8 mouse cellular contexts compared by ENCODE assay signal in the genomic region with DNA sequence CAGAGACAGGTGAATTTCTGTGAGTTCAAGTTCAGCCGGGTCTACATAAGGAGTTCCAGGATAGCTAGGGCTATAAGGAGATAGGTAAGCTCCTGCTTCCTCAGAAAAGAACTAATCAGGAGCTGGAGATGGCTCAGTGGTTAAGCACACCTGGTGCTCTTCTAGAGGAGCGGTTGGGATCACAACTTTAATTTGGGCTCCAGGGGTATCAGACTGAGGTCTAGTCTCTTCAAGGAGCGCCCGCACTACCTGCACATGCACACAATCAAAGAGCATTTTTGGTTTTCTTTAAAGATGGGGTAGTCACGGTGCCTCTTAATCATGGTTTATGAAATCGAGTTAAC. TPM values are rescaled to one million over a fixed set of nuclear protein-coding genes. Genes with fewer than 3 reads are reported as not detected.
DNase-seq lines count a peak whose midpoint lies in the region; ATAC-seq and TF ChIP-seq lines count a peak whose summit lies in the region.

No protein-coding gene starts in this region.

- no peaks in the 10 kb centered on the region for H3K27me3 ChIP-seq in kidney, embryonic 14.5 days (ENCODE audit: control insufficient read depth, insufficient read depth, low read length)
- no peaks in the 10 kb centered on the region for H3K27me3 ChIP-seq in hindbrain, embryonic 12.5 days
- H3K27me3 ChIP-seq in midbrain, embryonic 12.5 days: 0 out of 2 replicates have a peak, but pooled peaks cover 7% of the 10 kb centered on the region

- no peak for TF ChIP-seq CTCF in bone marrow, adult 2 months (IDR thresholded peaks at IDR 0.05; ENCODE audit: control insufficient read depth, insufficient read depth, low read length)

- peak overlapping the region; percentile 92 for H3K9ac ChIP-seq in kidney, embryonic 14.5 days (ENCODE audit: low read depth, low read length)
- peak overlapping the region; percentile 87 for H3K9ac ChIP-seq in hindbrain, embryonic 12.5 days
- peak overlapping the region; percentile 91 for H3K9ac ChIP-seq in midbrain, embryonic 12.5 days (replicated peaks)

- H3K4me3 ChIP-seq in kidney, embryonic 14.5 days (ENCODE audit: low read length): peak overlapping the region; percentile 82
- peak overlapping the region; percentile 90 for H3K4me3 ChIP-seq in bone marrow, adult 2 months (replicated peaks; ENCODE audit: control insufficient read depth, low read depth, low read length)
- peak overlapping the region; percentile 70 for H3K4me3 ChIP-seq in hindbrain, embryonic 12.5 days
- peak overlapping the region; percentile 74 for H3K4me3 ChIP-seq in midbrain, embryonic 12.5 days

- intact Hi-C loops in gastrocnemius, postnatal 14 days (cut with DNase I; ENCODE audit: low total_unique reads): no loop called here

- WGBS in kidney, embryonic 14.5 days: 21% methylated on average over 6 of the region's 6 CpGs
- 33% methylated on average over 6 of the region's 6 CpGs for WGBS in bone marrow, adult 2 months
- 20% methylated on average over 6 of the region's 6 CpGs for WGBS in hindbrain, embryonic 12.5 days
- WGBS in midbrain, embryonic 12.5 days: 17% methylated on average over 6 of the region's 6 CpGs

- no peak for ATAC-seq in kidney, embryonic 14.5 days (ENCODE audit: low FRiP score, low TSS enrichment)
- peak; percentile 12 for ATAC-seq in hindbrain, embryonic 12.5 days (ENCODE audit: low FRiP score)
- ATAC-seq in midbrain, embryonic 12.5 days (ENCODE audit: low FRiP score, low read depth): no peak; the same call in 1 of the 2 replicates

- H3K4me1 ChIP-seq in kidney, embryonic 14.5 days (ENCODE audit: control insufficient read depth, insufficient read depth, low read length): 0 out of 2 replicates have a peak, but pooled peaks cover 5% of the 10 kb centered on the region
- H3K4me1 ChIP-seq in bone marrow, adult 2 months (ENCODE audit: control insufficient read depth, insufficient read depth, low read length): no peaks in the 10 kb centered on the region; the same call in 1 of the 2 replicates
- H3K4me1 ChIP-seq in hindbrain, embryonic 12.5 days: peaks cover 15% of the 10 kb centered on the region
- H3K4me1 ChIP-seq in midbrain, embryonic 12.5 days: peaks cover 19% of the 10 kb centered on the region

- H3K9me3 ChIP-seq in kidney, embryonic 14.5 days (ENCODE audit: control insufficient read depth, low read length): no peaks in the 10 kb centered on the region
- H3K9me3 ChIP-seq in hindbrain, embryonic 12.5 days (replicated peaks): no peaks in the 10 kb centered on the region
- no peaks in the 10 kb centered on the region for H3K9me3 ChIP-seq in midbrain, embryonic 12.5 days

- no peak for TF ChIP-seq POLR2A in bone marrow, adult 2 months (IDR thresholded peaks at IDR 0.05; ENCODE audit: borderline replicate concordance, control insufficient read depth, low read depth, low read length)

- H3K36me3 ChIP-seq in kidney, embryonic 14.5 days (ENCODE audit: control insufficient read depth, insufficient read depth, low read length): peaks cover 32% of the 10 kb centered on the region
- H3K36me3 ChIP-seq in hindbrain, embryonic 12.5 days: peaks cover 30% of the 10 kb centered on the region
- peaks cover 32% of the 10 kb centered on the region for H3K36me3 ChIP-seq in midbrain, embryonic 12.5 days

- no peak for DNase-seq in kidney, adult 9 months
- DNase-seq in gastrocnemius, postnatal 14 days: no peak
- DNase-seq in left cerebral cortex, adult 8-10 months (ENCODE audit: low spot score in 2 of 2): no peak
- DNase-seq in lung, postnatal 36 days: no peak

- H3K4me2 ChIP-seq in kidney, embryonic 14.5 days (replicated peaks; ENCODE audit: low read depth, low read length): peak overlapping the region; percentile 76
- H3K4me2 ChIP-seq in hindbrain, embryonic 12.5 days (replicated peaks): peak overlapping the region; percentile 66
- H3K4me2 ChIP-seq in midbrain, embryonic 12.5 days (replicated peaks): peak overlapping the region; percentile 71

- peak overlapping the region; percentile 80; the same call in 1 of the 2 replicates for H3K27ac ChIP-seq in kidney, embryonic 14.5 days (ENCODE audit: low read depth, low read length)
- no peak overlapping the region for H3K27ac ChIP-seq in bone marrow, adult 2 months (ENCODE audit: control insufficient read depth, insufficient read depth, low read depth, low read length, poor library complexity)
- H3K27ac ChIP-seq in hindbrain, embryonic 12.5 days: peak overlapping the region; percentile 89
- peak overlapping the region; percentile 86 for H3K27ac ChIP-seq in midbrain, embryonic 12.5 days (replicated peaks)

RNA-seq across cellular contexts. Expression of a gene that starts 1.4 kb away (rescaled TPM):
- 2.2 and 3.2 TPM in 2 replicates for polyA plus RNA-seq in kidney, embryonic 14.5 days (2014; fragmentation: Nextera tagmentation; extraction: Ambion mirVana)
- polyA plus RNA-seq in bone marrow, adult 2 months (2011; ENCODE audit: insufficient read depth, insufficient read length, low replicate concordance, missing spikeins): 0.35 TPM in 1 of 2 replicates, not detected in the other
- 1.6 and 2.2 TPM in 2 replicates for polyA plus RNA-seq in hindbrain, embryonic 12.5 days (2016; fragmentation: Nextera tagmentation; extraction: Ambion mirVana)
- polyA plus RNA-seq in midbrain, embryonic 12.5 days (2016; fragmentation: Nextera tagmentation; extraction: Ambion mirVana): 1.8 and 1.9 TPM in 2 replicates
- 10 to 100 TPM; 10.8 to 13.4 TPM for total RNA-seq in gastrocnemius, postnatal 14 days (2021)
- total RNA-seq in left cerebral cortex, adult 8-10 months (2022): 10 to 100 TPM; 32.3 to 37.9 (median 33.4) TPM

RNA-seq across cellular contexts. Expression of a gene that starts 17.6 kb away (rescaled TPM):
- 0.50 and 0.89 TPM in 2 replicates for polyA plus RNA-seq in kidney, embryonic 14.5 days (2014; fragmentation: Nextera tagmentation; extraction: Ambion mirVana)
- not detected in 2 replicates for polyA plus RNA-seq in bone marrow, adult 2 months (2011; ENCODE audit: insufficient read depth, insufficient read length, low replicate concordance, missing spikeins)
- polyA plus RNA-seq in hindbrain, embryonic 12.5 days (2016; fragmentation: Nextera tagmentation; extraction: Ambion mirVana): 0.17 TPM in 1 of 2 replicates, not detected in the other
- 0.09 TPM in 1 of 2 replicates, not detected in the other for polyA plus RNA-seq in midbrain, embryonic 12.5 days (2016; fragmentation: Nextera tagmentation; extraction: Ambion mirVana)
- total RNA-seq in gastrocnemius, postnatal 14 days (2021): not detected
- total RNA-seq in left cerebral cortex, adult 8-10 months (2022): under 1 TPM in 1 of 4 experiments, not detected in 3; 0.23 TPM

RNA-seq across cellular contexts. Expression of a gene that starts 23.4 kb away (rescaled TPM):
- polyA plus RNA-seq in kidney, embryonic 14.5 days (2014; fragmentation: Nextera tagmentation; extraction: Ambion mirVana): not detected in 2 replicates
- polyA plus RNA-seq in bone marrow, adult 2 months (2011; ENCODE audit: insufficient read depth, insufficient read length, low replicate concordance, missing spikeins): not detected in 2 replicates
- not detected in 2 replicates for polyA plus RNA-seq in hindbrain, embryonic 12.5 days (2016; fragmentation: Nextera tagmentation; extraction: Ambion mirVana)
- not detected in 2 replicates for polyA plus RNA-seq in midbrain, embryonic 12.5 days (2016; fragmentation: Nextera tagmentation; extraction: Ambion mirVana)
- not detected for total RNA-seq in gastrocnemius, postnatal 14 days (2021)
- not detected for total RNA-seq in left cerebral cortex, adult 8-10 months (2022)

RNA-seq across cellular contexts. Expression of a gene that starts 23.4 kb away (rescaled TPM):
- not detected in 2 replicates for polyA plus RNA-seq in kidney, embryonic 14.5 days (2014; fragmentation: Nextera tagmentation; extraction: Ambion mirVana)
- not detected in 2 replicates for polyA plus RNA-seq in bone marrow, adult 2 months (2011; ENCODE audit: insufficient read depth, insufficient read length, low replicate concordance, missing spikeins)
- not detected in 2 replicates for polyA plus RNA-seq in hindbrain, embryonic 12.5 days (2016; fragmentation: Nextera tagmentation; extraction: Ambion mirVana)
- 0.13 TPM in 1 of 2 replicates, not detected in the other for polyA plus RNA-seq in midbrain, embryonic 12.5 days (2016; fragmentation: Nextera tagmentation; extraction: Ambion mirVana)
- under 1 TPM in 1 of 2 experiments, not detected in 1; 0.47 TPM for total RNA-seq in gastrocnemius, postnatal 14 days (2021)
- total RNA-seq in left cerebral cortex, adult 8-10 months (2022): under 1 TPM in 1 of 4 experiments, not detected in 3; 0.53 TPM

RNA-seq across cellular contexts. Expression of a gene that starts 26.1 kb away (rescaled TPM):
- polyA plus RNA-seq in kidney, embryonic 14.5 days (2014; fragmentation: Nextera tagmentation; extraction: Ambion mirVana): 50.9 and 68.2 TPM in 2 replicates
- polyA plus RNA-seq in bone marrow, adult 2 months (2011; ENCODE audit: insufficient read depth, insufficient read length, low replicate concordance, missing spikeins): 6.8 and 14.5 TPM in 2 replicates
- polyA plus RNA-seq in hindbrain, embryonic 12.5 days (2016; fragmentation: Nextera tagmentation; extraction: Ambion mirVana): 62.7 and 67.5 TPM in 2 replicates
- polyA plus RNA-seq in midbrain, embryonic 12.5 days (2016; fragmentation: Nextera tagmentation; extraction: Ambion mirVana): 60.9 and 67.9 TPM in 2 replicates
- total RNA-seq in gastrocnemius, postnatal 14 days (2021): 10 to 100 TPM; 52.0 to 52.2 TPM
- total RNA-seq in left cerebral cortex, adult 8-10 months (2022): 10 to 100 TPM; 78.4 to 93.2 (median 82.4) TPM
